Mouse (Mus musculus) neural tube, embryonic 11.5 days (tissue): ENCODE data around the gene Mipep. TPM values are rescaled to one million over a fixed set of nuclear protein-coding genes. Genes with fewer than 3 reads are reported as not detected.

Source experiments
- ATAC-seq: fragments of 200-750 bp; cut with Nextera tagmentation; 2 replicates; pipeline ENCODE4 v1.8.0; 2017; ENCODE audit warnings: moderate number of reproducible peaks, mild to moderate bottlenecking, moderate TSS enrichment, moderate library complexity; ENCODE audit not compliant: insufficient read depth, low FRiP score, low TSS enrichment
- DNase-seq: peaks from one replicate; pipeline ENCODE4 v3.0.0-alpha.2; 2015; ENCODE audit warnings: low spot score
- H3K27ac ChIP-seq: fragments of 300-500 bp; sonication (generic); 2 replicates; pipeline ENCODE4 v1.5.1; 2014; ENCODE audit warnings: low read depth, mild to moderate bottlenecking, low read length
- H3K27me3 ChIP-seq: fragments of 300-500 bp; sonication (generic); 2 replicates; pipeline ENCODE4 v1.6.1; 2014; ENCODE audit warnings: mild to moderate bottlenecking, low read length, mixed read lengths; ENCODE audit not compliant: control insufficient read depth, insufficient read depth
- H3K36me3 ChIP-seq: fragments of 300-500 bp; sonication (generic); 2 replicates; pipeline ENCODE4 v1.6.1; 2014; ENCODE audit warnings: mild to moderate bottlenecking, low read length, moderate library complexity, mixed read lengths; ENCODE audit not compliant: control insufficient read depth, insufficient read depth
- H3K4me1 ChIP-seq: fragments of 300-500 bp; sonication (generic); 2 replicates; pipeline ENCODE4 v1.6.1; 2014; ENCODE audit warnings: low read length, mixed read lengths; ENCODE audit not compliant: control insufficient read depth, insufficient read depth
- H3K4me2 ChIP-seq: fragments of 300-500 bp; sonication (generic); 2 replicates; pipeline ENCODE4 v1.6.1; 2014; ENCODE audit warnings: low read depth, mild to moderate bottlenecking, moderate library complexity
- H3K4me3 ChIP-seq: fragments of 300-500 bp; sonication (generic); 2 replicates; pipeline ENCODE4 v1.5.1; 2014; ENCODE audit warnings: low read depth, low read length
- H3K9ac ChIP-seq: fragments of 300-500 bp; sonication (generic); 2 replicates; pipeline ENCODE4 v1.6.1; 2014; ENCODE audit warnings: mild to moderate bottlenecking, low read length
- H3K9me3 ChIP-seq: fragments of 300-500 bp; sonication (generic); 2 replicates; pipeline ENCODE4 v1.6.1; 2016; ENCODE audit warnings: low read length; ENCODE audit not compliant: control insufficient read depth
- WGBS: fragments of 180-500 bp; shearing (Covaris S2); extraction: QIAGEN DNeasy Blood & Tissue Kit; methylation state at CpG from one replicate; pipeline ENCODE4 v1.1.7; 2014; 5-methylcytosine and 5-hydroxymethylcytosine counted together
- polyA plus RNA-seq: library from polyadenylated mRNA; unstranded; fragments of >200 nt; fragmentation: Nextera tagmentation; extraction: Ambion mirVana; gene quantifications from 2 replicates; pipeline ENCODE4 v1.2.1, GENCODE M21; 2014

Mipep gene
- polyA plus RNA-seq, 1 experiment from 2014 or later, result 25.9 TPM

DNA sequence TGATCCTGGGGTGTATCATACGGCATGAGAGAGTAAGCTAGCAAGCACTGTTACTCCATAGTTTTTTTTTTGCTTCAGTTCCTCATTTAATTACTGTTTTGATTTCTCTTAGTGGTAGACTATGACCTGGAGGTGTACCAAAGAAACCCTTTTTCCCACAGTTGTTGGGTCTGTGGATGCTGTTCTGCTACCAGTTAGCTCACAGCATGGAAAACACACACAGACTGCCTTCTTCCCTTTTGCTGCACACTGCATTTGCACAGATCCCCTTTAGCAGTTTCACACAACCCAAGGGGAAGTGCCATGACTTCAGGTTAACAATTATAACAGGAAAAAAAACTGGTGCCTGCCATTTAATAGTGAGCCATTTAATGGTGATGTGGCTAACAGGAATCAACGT lies 45.7 kb downstream of the Mipep start:
- H3K4me2 ChIP-seq, result no peak overlapping the region
- no peaks in the 10 kb centered on the region for H3K27me3 ChIP-seq
- 0 out of 2 replicates have a peak, but pooled peaks cover 2% of the 10 kb centered on the region for H3K9me3 ChIP-seq
- H3K36me3 ChIP-seq, result peaks cover 5% of the 10 kb centered on the region
- no peaks in the 10 kb centered on the region for H3K4me1 ChIP-seq
- ATAC-seq, result no peak
- no peak overlapping the region for H3K4me3 ChIP-seq
- 95% methylated on average over 2 of the region's 2 CpGs for WGBS
- H3K9ac ChIP-seq, result no peak overlapping the region
- no peak for DNase-seq
- H3K27ac ChIP-seq, result no peak overlapping the region

DNA sequence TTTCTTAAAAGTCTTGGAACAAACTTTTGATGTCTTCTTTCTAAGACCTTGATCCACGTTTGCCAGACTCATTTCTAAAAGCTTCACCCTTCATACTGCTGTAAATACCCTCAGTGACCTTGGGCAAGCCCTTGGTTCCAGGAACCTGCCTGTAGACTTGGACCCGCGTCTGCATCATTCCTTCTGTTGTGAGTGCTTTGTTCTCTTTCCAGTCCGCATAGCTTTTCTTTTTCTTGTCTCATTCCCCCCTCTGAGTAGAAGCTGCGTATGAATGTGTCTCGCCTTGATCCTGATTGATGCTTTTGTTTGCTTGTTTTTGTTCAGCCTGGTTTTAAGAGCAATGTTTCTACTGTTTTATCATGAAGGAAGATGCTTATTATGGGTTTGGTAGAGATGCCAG lies 52.3 kb downstream of the Mipep start:
- 69% methylated on average over 6 of the region's 6 CpGs for WGBS
- no peak for DNase-seq
- ATAC-seq, result no peak
- Histone ChIP-seq H3K4me2 (no peak overlapping the region), H3K27me3 (no peaks in the 10 kb centered on the region), H3K27ac (no peak overlapping the region), H3K9me3 (0 out of 2 replicates have a peak, but pooled peaks cover 2% of the 10 kb centered on the region), H3K36me3 (peaks cover 3% of the 10 kb centered on the region), H3K9ac (no peak overlapping the region), H3K4me3 (no peak overlapping the region), H3K4me1 (no peaks in the 10 kb centered on the region)

DNA sequence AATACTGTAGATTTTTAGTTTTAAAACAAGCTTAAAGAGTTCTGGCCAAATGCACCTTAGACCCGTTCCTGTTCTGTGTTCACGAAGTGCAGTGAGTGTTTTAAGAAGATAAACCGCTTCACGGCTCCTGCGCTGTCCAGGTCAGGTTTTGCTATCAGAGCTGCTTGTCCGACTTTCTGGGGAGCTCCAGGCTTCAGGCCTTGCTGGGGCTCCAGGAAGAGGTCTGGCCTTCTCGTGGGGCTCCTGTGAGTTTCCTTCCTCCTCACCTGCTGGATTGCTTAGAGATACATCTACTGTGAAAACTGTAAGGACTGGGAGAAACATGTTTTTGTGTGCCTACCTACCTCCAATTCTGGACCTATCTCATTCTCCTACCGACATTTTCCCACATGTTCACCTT lies 55.3 kb downstream of the Mipep start:
- Histone ChIP-seq H3K27me3 (no peaks in the 10 kb centered on the region), H3K36me3 (no peaks in the 10 kb centered on the region), H3K27ac (no peak overlapping the region), H3K9me3 (no peaks in the 10 kb centered on the region), H3K4me3 (no peak overlapping the region), H3K4me1 (no peaks in the 10 kb centered on the region), H3K9ac (no peak overlapping the region), H3K4me2 (no peak overlapping the region)
- 89% methylated on average over 8 of the region's 8 CpGs for WGBS
- ATAC-seq, result no peak
- no peak for DNase-seq

DNA sequence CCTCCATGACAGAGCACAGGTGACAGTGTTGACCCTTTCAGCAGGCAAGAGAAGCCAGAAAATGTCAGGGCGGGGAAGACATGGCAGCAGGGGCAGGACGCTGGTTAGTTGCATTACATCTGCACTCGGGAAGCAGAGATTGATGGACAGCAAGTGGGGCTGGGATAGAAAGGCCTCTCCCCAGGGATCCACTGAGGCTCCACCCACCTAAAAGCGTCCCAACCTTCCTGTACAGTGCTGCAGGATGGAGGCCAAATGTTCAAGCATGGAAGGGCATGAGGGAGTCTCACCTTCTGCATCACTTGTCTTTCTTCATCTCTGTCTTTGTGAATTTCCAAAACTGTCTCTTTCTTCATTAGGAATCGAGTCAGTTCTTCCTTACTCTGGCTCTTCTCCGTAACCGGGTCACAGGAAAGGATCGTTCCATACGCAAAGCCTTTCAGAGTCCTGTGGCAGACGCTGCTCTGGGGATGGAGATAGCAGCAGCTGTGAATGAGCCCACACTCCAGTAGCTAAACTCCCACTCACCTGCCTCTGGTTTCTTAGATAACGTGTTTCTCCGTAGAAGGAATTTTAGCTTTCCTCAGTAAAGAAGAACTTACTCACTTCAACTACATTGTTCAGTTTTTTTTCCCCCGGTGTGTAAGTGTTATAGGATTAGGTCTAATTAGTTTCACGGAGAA lies 57.7 kb downstream of the Mipep start:
- ATAC-seq (no peak), DNase-seq (no peak)
- no peaks in the 10 kb centered on the region for H3K4me1 ChIP-seq
- no peaks in the 10 kb centered on the region for H3K36me3 ChIP-seq
- H3K9ac ChIP-seq, result no peak overlapping the region
- no peaks in the 10 kb centered on the region for H3K27me3 ChIP-seq
- no peak overlapping the region for H3K27ac ChIP-seq
- no peak overlapping the region for H3K4me2 ChIP-seq
- WGBS, result 82% methylated on average over 14 of the region's 14 CpGs
- no peak overlapping the region for H3K4me3 ChIP-seq
- H3K9me3 ChIP-seq, result no peaks in the 10 kb centered on the region

DNA sequence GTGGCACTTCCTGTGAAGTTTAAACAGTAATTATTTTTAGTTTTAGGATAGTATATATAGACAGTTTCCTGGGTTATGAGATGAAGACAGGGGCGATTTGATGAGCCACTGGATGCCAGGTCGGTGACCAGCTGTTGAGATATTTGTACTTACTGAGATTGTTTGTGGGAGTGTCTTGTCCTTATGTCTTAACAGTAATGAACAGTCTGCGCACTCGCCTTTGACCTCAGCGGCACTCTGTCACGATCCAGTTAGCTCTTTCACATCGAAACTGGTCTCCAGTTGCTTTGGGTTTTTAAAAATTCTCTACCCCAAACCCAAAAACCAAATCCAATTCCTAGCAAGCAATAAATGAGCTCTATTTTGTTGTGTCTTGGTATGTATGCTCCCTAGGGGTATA lies 59.2 kb downstream of the Mipep start:
- Histone ChIP-seq H3K4me3 (no peak overlapping the region), H3K27me3 (no peaks in the 10 kb centered on the region), H3K4me2 (no peak overlapping the region), H3K9ac (no peak overlapping the region), H3K36me3 (no peaks in the 10 kb centered on the region), H3K27ac (no peak overlapping the region), H3K9me3 (no peaks in the 10 kb centered on the region), H3K4me1 (no peaks in the 10 kb centered on the region)
- 92% methylated on average over 7 of the region's 7 CpGs for WGBS
- no peak for ATAC-seq
- no peak for DNase-seq

DNA sequence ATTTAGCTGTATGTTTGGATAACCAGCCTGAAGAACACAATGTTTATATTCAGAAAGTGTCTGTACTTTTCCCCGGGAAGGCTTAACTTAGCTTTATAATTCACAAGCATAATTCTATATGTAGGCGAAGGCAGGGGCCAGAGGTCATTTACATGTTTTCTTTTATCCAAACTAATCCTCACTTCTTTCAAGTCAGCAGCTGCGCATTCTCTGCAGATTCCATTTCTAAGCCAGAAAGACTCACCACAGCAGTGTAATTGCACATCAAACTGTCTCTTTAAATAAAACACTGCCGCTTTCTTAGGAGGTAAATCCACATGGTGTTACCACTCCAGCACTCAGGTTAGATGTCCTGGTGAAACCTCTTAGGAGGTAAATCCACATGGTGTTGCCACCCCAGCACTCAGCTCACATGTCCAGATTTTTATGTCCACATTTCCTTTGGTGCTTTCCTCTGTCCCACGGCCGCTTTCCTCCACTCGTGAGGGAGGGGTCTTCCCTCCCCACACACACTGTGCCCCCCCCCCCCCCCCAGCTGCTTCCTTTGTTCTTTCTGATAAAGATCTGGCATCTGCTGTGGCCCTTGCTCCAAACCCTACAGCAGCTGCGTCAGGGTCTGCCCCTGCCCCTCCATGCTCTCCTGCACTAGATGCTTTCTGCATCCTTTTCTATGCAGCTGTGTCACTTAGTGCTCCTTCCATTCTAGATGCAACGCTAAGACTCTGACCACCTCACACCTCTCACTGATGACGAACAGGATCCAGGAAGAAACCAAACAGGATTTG lies 61.1 kb downstream of the Mipep start:
- DNase-seq (no peak), ATAC-seq (no peak)
- Histone ChIP-seq H3K27ac (no peak overlapping the region), H3K4me2 (no peak overlapping the region), H3K9ac (no peak overlapping the region), H3K36me3 (no peaks in the 10 kb centered on the region), H3K9me3 (no peaks in the 10 kb centered on the region), H3K4me3 (no peak overlapping the region), H3K27me3 (no peaks in the 10 kb centered on the region), H3K4me1 (no peaks in the 10 kb centered on the region)
- 65% methylated on average over 10 of the region's 10 CpGs for WGBS

DNA sequence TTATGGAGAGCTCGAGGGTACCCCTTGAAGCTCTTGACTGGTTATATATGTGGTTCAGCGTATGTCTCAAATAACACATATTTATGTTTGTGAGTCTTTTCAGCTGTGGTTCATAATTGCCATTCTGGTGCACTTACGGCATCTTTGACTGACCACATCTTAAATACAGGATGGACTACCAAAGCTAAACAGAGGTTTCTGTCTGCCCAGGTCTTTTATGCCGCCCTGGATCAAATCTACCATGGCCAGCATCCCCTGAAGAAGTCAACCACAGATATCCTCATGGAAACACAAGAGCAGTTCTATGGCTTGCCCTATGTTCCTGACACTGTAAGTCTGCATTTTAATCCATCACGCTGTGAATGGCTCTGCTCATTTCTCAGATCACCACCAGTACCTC lies 61.8 kb downstream of the Mipep start:
- no peak for ATAC-seq
- WGBS, result 91% methylated on average over 5 of the region's 5 CpGs
- no peak overlapping the region for H3K4me2 ChIP-seq

DNA sequence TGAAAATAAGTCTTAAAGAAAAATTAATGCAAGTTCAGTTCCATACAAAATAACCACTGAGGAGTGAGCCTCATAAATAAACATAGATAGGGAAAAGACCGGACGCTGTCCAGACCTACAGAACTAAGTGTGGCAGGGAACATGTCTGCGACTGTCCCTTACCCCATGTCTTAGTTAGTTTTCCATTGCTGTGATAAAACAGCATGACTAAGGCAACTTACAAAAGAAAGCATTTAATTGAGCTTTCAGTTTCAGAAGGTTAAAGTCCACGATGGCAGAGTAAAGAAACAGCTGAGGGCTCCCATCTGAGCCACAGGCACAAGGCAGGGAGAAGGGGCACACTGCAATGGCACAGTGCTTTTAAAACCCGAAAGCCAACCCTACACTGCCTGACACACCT lies 63.8 kb downstream of the Mipep start:
- Histone ChIP-seq H3K27me3 (no peaks in the 10 kb centered on the region), H3K27ac (no peak overlapping the region), H3K9ac (no peak overlapping the region), H3K36me3 (peaks cover 2% of the 10 kb centered on the region; the same call in 1 of the 2 replicates), H3K9me3 (no peaks in the 10 kb centered on the region), H3K4me2 (no peak overlapping the region), H3K4me1 (no peaks in the 10 kb centered on the region), H3K4me3 (no peak overlapping the region)
- 92% methylated on average over 5 of the region's 5 CpGs for WGBS
- ATAC-seq (no peak), DNase-seq (no peak)

More for the DNA sequence above, 61.8 kb downstream of the Mipep start:
- Histone ChIP-seq H3K36me3 (no peaks in the 10 kb centered on the region), H3K4me3 (no peak overlapping the region), H3K27me3 (no peaks in the 10 kb centered on the region), H3K27ac (no peak overlapping the region), H3K9me3 (no peaks in the 10 kb centered on the region), H3K9ac (no peak overlapping the region), H3K4me1 (no peaks in the 10 kb centered on the region)
- DNase-seq, result no peak

DNA sequence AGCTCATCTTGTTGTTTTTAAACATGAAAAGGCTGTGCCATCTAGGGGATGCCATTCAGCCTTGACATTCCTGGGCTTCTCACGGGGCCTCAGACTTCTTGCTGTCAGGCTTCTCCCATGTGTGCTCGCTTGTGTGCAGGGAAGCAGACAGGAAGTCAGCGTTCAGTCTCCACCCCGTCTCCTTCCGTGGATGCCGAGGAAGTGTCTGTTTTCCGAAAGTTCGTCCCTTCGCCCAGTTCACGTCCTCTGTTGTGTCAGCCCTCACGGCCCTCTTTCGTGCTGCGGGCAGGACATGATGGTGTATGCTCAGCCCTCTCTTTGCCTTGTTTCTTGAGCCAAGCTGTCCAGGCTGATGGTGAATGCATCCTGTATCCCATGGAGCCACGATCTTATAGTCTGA lies 65.7 kb downstream of the Mipep start:
- Histone ChIP-seq H3K4me2 (no peak overlapping the region), H3K27me3 (no peaks in the 10 kb centered on the region), H3K4me3 (no peak overlapping the region), H3K4me1 (no peaks in the 10 kb centered on the region), H3K36me3 (peaks cover 2% of the 10 kb centered on the region; the same call in 1 of the 2 replicates), H3K9ac (no peak overlapping the region), H3K9me3 (no peaks in the 10 kb centered on the region), H3K27ac (no peak overlapping the region)
- ATAC-seq (no peak), DNase-seq (no peak)
- WGBS, result 88% methylated on average over 14 of the region's 14 CpGs
